Mouse (Mus musculus) lung, postnatal 25 days (tissue): ENCODE data around the gene Tspo.
A peak's percentile ranks its signal among the peaks of the same experiment; 100 is the strongest.

ENCODE experiments used
- DNase-seq: peaks from one replicate; pipeline ENCODE4 v3.0.0; 2022; ENCODE audit warnings: low spot score

The Tspo gene

GRCm38 (mm10) chr15:83546029-83546428 is 17.4 kb upstream of the Tspo start:
- DNase-seq: no peak

DNA sequence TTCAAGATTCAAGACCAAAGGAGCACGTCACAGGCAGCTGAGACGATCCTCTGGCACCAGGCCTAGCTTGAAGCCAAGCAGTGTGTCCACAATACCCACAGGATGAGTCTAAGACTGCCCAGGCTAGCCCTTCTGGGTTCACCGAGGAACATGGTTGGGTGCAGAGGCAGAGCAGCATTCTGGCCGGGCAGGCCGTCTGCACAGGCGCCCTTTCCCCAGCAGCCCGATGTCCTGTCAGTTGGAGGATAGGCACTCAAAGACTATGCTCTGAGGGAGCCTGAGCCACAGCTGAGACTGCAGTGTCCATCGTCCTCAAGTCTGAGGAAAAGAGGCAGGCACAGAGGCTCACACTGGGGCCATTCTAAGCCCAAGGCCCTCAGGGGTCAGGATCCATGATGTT is 16.2 kb upstream of the Tspo start:
- DNase-seq: no peak

DNA sequence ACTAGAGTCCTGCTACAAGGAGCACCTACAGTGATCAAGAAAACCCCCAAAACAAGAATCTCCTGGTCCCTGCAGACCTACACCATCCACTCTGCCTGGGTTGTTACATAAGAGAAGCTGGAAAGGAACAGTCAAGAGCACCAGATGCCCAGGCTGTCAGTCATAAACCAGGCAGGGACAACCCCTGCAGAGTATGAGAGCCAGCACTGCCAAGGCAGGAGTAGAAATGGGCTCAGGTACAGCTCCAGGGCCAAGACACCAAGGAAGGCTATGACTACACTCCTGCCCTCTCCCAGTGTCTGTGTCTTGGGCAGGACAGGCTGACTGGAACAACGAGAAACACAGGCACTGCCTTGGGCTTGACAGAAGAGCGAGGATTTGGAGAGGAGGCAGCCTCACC is 13.3 kb upstream of the Tspo start:
- DNase-seq: no peak

DNA sequence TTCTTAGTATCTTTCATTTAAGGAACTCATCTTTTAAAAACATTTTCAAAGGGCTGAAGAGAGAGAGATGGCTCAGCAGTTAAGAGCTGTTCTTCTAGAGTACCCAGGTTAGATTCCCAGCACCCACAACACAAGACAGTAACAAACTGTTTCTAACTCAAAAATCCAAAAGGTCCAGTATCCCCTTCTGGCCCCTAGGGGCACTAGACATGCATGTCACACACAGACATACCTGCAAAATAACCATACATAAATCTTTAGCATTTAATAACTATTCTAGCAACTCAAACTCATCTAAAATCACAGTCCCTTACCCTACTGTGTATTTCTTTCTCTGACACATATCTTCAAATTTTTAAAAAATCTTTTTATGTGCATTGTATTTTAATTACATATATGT is 9.6 kb upstream of the Tspo start:
- DNase-seq: no peak

DNA sequence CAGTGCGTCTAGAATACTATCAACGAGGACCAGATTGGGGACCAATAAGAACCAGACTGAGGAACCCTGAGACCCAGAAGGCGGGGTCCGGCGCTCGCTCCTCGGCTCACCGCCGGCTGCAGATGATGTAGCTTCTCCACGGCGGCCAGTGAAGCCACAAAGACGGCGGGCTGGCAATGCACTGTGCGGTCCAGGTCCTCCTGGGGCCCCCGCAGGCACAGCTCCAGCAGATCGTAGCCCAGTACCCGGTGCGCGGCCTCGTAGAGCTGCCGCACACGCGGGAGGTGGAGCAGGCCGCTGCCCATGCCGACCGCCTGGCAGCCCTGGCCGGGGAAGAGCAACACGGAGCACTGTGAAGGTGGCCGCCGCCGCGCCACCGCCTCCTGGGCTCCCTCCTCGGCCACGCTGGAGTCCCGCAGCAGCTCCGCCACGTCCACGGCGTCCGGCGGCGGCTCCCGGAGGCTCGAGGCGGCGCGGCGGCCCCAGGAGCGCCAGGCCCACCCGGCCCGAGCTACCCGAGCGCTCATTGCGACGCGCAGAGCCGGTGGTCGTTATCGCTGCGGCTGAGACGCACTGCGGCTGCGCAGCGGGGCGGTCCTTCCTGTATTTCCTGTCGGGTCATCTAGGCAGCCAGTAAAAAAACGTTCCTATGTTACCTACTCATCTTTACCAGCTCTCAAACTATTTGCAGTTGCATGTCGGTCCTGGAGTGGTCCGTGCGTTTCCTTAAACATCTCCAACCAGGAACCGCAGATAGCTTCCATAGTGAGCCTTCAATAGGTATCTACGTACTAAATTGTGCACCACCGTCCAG is 8.0 kb upstream of the Tspo start:
- DNase-seq: peak; percentile 87

DNA sequence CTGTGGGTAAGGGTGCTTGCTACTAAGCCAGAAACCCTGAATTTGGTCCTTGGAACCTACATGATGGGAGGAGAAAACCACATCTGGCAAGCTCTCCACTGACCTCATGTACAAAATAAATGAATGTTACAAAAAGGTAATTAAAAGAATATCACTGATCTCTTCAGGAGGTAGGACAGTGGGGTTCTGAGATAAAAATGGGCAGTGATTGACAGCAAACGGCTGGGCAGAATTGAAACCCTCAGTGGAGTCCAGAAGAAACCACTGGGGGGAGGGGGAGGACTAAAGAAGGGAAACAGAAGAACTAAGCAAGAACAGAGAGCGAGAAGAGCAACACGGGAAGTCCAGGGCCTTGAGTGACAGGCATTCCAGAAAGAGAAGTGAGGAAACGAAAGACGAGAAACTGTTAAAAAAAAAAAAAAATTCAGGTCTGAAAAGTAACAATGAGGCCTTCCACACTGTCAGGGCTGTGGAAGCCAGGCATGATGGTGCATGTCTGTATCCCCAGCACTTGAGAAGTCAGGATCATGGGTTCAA is 2.4 kb upstream of the Tspo start:
- no peak for DNase-seq

- peak; percentile 93 for DNase-seq
These were observed 644 bp upstream of the Tspo start for GRCm38 (mm10) chr15:83562626-83563270.

DNA sequence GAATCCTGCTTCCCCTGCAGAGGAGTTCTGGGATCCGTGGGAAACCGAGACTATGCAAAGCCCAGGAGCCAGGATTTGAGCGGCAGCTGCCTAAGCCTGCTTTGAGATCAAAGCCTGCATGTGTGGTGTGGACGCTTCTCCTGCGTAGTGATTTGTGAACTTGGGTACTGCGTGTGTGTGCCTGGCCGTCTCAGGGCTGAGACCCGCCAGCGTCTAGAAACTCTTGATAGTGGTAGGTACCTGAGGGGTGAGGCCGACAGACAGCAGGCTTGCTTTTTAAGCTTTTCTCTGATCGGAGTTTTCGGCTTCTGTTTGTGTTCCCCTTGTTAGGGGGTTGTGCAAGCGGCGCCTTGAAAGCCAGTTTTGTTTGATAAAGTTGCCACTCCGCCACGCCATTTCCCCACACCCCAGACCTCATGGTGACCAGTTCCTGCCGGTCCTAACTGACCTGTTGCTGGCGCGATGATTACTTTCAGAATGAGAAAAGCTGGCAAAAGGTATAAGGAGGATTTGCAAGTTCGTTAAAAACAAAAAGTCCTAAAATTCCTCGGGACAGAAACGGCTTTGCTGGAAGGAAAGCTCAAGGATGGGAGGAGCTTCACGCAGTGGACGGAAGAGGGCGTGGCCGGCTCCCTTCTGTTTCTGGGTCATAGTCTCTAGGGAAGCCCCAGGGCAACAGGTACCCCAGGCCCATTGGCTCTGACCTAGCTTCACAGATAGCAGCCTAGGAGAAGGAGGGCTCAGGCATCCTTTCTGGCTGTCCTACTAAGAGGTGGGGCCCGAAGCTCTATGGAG is 662 bp downstream of the Tspo start:
- DNase-seq: peak; percentile 53

DNA sequence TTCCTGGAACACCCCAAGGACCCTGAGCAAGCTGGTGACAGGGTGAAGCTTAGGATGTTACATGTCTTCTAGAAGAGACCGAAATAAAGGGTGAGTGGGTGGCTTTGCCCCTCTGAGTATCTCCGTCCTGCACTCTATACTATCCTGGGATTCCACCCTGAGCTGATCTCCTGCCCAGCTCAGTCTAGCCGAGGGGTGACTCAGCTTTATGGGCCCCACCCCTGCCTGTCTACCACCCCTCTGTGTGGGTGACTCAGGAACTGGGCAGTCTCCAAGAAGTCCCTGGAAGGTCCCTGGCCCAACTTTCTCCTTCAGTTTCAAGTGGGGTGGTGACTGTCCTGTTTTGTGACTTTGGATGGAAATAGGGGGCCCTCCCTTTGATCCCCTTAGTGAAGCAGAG is 2.0 kb downstream of the Tspo start:
- DNase-seq: peak; percentile 43

DNA sequence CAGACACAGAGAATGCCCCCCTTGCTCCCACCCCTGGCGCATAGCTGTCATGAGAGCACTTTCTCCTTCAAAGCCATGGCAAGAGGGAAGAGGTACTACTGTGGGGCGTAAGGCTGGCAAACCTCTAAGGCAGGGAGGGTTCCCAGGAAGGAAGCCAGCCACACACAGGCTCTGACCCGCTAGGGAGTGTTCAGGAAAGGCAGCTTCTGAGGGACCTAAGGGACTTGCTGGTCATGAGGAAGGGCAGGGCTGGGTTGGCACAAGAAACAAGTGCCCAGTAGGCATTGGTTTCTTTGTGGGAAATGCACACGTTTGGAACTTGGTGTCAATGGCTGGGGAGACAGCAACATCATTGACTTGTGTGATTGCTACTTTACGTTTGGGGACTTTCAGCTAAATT is 2.6 kb downstream of the Tspo start:
- DNase-seq: peak; percentile 26

DNA sequence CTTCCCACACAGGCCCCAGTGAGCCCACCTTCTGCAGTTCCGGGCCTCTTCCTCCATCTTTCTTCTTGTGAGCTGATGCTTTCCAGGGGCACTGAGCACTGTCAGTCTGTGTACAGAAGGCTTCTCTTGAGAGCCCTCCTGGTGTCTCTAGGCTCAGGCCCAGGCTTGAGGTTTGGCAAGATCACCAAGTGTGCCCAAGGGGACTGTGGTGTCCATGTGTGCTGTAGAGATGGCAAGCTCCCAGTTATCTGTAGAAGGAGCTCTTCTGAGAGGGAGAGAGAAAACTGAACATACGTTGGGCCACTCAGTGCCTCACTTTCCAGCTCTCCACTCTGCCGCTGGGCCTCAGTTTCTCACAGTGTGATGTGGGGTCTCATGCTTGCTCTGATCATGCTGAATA is 4.3 kb downstream of the Tspo start:
- no peak for DNase-seq

GRCm38 (mm10) chr15:83568544-83568943 is 5.2 kb downstream of the Tspo start:
- no peak for DNase-seq

DNA sequence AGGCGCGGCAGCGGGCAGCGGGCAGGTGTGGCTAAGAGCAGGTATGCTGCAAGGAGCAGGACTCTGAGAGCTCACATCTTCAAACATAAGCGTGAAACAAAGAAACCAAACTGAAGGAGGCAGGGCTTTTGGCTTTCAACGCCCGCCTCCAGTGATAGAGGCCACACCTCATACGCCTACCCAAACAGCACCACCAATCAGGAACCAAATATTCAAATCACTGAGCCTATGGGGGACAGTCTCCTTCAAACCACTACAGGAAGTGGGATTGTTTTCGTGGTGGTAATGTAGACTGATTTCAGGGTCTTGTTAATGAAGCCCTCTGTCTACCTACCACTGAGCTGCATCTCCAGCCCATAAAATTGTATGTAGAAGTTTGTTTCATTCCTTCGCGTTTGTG is 6.3 kb downstream of the Tspo start:
- no peak for DNase-seq

DNA sequence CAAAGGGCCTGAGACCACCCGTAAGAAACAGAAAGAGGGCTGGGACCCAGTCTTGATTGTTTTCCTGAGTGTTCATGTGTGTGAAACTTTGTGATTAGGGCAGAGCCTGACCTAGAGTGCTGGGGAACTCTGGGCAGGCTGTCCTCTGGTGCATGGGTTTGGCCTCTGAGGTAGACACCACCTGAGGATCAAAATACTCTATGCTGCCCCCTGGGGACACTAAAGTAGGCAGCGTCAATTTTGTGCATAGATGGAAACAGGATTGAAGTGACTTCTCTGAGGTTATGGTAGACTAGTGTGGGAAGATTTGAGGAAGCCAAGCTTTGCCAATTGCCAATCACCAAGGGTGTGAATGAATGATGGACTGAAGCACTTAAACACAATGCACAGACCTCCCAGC is 7.2 kb downstream of the Tspo start:
- no peak for DNase-seq

- DNase-seq: peak; percentile 26
These were observed 8.2 kb downstream of the Tspo start for GRCm38 (mm10) chr15:83571636-83572035.

GRCm38 (mm10) chr15:83572132-83572531 is 8.7 kb downstream of the Tspo start:
- no peak for DNase-seq

- DNase-seq: no peak
These were observed 10.2 kb downstream of the Tspo start for GRCm38 (mm10) chr15:83573606-83574005.

DNA sequence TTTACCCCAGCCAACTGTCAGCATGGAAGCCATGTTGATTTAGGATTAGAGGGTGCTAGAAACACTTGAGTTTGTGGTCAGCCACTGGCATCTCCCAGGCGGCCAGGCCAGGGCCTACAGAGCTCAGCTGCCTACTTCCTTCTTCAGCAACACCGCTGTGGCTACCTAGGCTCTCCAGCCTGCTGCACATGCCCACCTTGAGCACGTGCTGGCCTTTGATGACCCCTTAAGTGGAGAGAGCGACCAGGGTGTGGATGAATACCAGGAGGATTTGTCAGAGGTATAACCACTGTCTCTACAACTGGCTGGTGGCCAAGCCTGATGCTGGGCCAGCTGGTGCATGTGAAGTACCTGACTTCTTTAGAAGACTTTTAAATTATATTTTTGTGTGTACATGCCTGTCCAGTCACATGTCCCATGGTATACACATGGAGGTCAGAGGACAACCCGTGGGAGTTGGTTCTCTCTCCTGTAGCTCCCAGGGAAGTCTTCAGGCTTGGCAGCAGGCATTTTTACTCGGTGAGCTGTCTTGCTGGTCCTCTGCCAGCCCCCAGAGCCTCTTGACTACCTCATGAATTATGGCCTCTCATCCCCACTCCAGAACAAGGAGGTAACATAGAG is 11.4 kb downstream of the Tspo start:
- peak; percentile 73 for DNase-seq

DNA sequence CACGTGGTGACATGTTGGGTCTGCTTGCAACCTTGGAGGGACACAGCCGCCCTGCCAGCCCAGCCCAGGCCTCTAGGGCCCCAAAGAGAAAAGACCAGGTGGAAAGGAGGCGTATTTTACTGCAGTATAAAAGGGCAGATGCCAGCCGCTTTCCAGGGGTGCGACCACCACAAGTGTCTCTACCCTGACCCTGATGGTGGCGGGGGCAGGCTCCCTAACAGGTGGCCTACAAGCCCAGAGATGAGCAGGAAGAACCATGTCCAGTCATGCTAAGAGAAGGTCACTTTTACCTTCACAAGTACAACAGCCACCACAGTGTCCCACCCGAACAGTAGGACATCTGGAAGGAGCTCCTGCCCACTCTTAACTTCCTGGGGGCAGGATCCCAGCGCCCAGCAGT is 12.2 kb downstream of the Tspo start:
- no peak for DNase-seq

DNA sequence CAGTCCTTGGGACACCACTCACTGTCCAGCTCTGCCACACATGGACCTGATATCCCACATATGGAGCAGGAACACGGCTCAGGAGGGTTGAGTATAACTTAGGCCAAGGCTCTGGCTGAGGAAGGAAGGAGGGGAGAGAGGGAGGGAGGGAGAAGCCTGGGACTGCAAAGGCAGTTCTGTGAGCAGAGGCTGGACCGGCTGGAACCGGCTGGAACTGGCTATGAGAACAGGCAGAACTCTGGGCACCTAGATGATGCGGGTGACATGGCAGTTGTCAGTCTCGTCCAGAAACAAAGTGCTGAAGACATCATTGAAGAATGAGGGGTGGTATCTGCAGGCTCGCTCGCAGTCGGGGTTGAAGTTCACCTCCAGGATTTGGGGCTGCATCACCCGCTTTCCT is 13.3 kb downstream of the Tspo start:
- no peak for DNase-seq

DNA sequence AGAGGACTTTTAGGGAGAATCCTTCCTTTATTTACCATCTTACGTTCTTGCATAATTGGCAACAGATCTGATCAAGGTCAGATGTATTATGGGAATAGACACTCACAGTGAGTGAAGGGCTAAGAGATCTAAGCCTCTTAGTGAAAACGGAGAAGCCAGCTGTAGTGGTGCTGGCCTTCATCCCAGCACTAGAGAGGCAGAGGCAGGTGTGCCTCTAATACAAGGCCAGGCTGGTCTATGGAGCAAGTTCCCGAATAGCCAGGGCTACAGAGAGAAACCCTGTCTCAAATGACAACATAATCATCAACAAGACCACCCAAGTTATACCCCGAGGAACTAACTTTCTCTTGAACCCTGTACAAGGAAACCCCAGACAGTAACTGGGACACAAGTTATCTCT is 19.5 kb downstream of the Tspo start:
- no peak for DNase-seq

GRCm38 (mm10) chr15:83583419-83584156 is 20.2 kb downstream of the Tspo start:
- peak; percentile 69 for DNase-seq
